Mouse (Mus musculus): ENCODE results near the gene Lbp. TPM values are rescaled to one million over a fixed set of nuclear protein-coding genes. Genes with fewer than 3 reads are reported as not detected.

The Lbp gene
- polyA plus RNA-seq, 1 experiment from 2014 or later: 2.8 TPM

DNA sequence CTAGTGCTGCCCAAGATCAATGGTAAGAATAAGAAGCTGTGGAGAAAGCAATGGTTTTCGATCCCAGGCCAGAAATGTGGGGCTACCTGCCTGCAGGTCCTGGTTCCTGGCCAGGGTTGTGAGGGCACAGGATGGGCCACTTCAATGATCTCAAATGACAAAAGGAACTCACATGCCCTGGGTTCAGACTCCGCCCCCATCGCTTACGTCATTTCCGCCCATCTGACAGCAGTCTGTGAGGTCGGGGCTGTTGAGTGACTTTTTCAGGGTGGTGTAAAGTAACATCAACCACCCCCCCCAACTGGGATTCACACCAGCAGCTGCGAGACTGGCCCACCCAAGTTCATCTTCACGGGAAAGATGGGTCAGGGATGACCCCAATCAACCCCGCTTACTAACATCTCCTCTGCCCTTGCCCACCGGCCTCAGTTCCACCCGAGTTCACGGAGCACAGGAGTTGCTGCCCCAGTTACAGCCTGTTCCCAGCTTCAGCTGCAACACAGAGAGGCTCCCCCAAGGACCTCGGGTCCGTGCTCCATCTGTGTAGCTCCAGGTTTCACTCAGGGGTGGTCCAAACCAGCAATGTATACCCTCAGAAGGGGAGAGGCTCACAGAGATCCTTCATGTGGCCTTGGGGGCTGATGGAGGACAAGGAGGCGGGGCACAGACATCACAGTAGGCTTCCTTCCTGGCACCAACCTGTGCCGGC lies 24.6 kb upstream of the Lbp start:
- 73% methylated on average over 16 of the region's 16 CpGs for WGBS

GRCm38 (mm10) chr2:158283136-158283535 lies 23.2 kb upstream of the Lbp start:
- Histone ChIP-seq H3K4me3 (no peak overlapping the region), H3K27ac (no peak overlapping the region), H3K4me2 (no peak overlapping the region), H3K36me3 (no peaks in the 10 kb centered on the region), H3K9ac (no peak overlapping the region), H3K9me3 (no peaks in the 10 kb centered on the region), H3K27me3 (peaks cover 12% of the 10 kb centered on the region; the same call in 1 of the 2 replicates), H3K4me1 (replicated peaks) (peaks cover 26% of the 10 kb centered on the region)
- WGBS: 84% methylated on average over 7 of the region's 7 CpGs
- ATAC-seq (ENCODE audit: low FRiP score): no peak

More for the DNA sequence above, 24.6 kb upstream of the Lbp start:
- Histone ChIP-seq H3K4me2 (no peak overlapping the region), H3K27me3 (peaks cover 12% of the 10 kb centered on the region; the same call in 1 of the 2 replicates), H3K9ac (no peak overlapping the region), H3K36me3 (no peaks in the 10 kb centered on the region), H3K4me3 (no peak overlapping the region), H3K4me1 (replicated peaks) (peaks cover 26% of the 10 kb centered on the region), H3K27ac (no peak overlapping the region), H3K9me3 (no peaks in the 10 kb centered on the region)
- ATAC-seq (ENCODE audit: low FRiP score): no peak

DNA sequence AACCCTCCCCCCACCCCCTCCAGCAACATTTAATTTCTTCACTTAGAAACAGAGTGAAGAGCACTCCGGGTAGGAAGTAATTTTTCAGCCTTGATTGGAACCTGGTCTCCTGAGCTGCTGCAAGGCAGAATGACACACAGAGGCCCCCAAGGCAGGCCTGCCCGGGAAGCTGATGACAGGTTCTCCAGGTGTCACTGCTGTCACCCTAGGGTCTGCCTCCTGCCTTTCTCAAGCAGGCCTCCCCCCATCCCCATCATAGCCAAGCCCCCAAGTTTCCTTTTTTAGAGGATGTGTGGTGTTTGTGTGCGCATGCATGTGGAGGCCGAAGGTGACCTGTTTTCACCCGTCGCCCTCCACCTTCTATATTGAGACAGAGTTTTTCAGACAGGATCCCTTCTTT lies 22.5 kb upstream of the Lbp start:
- peak overlapping the region; percentile 23; the same call in 1 of the 2 replicates for H3K27ac ChIP-seq
- peaks cover 12% of the 10 kb centered on the region; the same call in 1 of the 2 replicates for H3K27me3 ChIP-seq
- H3K9ac ChIP-seq: peak overlapping the region; percentile 13; the same call in 1 of the 2 replicates
- ATAC-seq (ENCODE audit: low FRiP score): no peak
- H3K4me3 ChIP-seq: no peak overlapping the region
- no peak overlapping the region for H3K4me2 ChIP-seq
- WGBS: 85% methylated on average over 6 of the region's 6 CpGs
- H3K4me1 ChIP-seq (replicated peaks): peaks cover 26% of the 10 kb centered on the region
- no peaks in the 10 kb centered on the region for H3K9me3 ChIP-seq
- no peaks in the 10 kb centered on the region for H3K36me3 ChIP-seq

DNA sequence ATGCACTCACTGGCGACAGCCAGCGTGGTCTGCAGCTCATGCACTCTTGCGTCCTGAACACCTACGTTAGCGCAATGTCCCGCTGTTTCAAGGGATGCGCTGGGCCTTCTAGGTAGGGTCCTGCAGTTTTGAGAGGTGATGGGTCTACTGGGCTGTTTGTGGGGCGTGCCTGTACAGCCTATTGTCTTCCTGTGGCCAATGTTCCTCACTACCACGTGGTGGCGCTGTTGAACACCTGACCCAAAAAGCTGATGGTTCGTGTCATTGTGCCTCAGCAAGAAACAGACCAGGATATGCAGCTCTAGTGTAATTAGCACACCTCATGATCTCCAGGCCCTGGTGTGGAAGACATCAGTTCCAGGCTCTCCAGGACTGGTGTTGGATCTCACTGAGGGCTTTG lies 21.7 kb upstream of the Lbp start:
- no peak overlapping the region for H3K4me2 ChIP-seq
- H3K27ac ChIP-seq: peak overlapping the region; percentile 8; the same call in 1 of the 2 replicates
- peaks cover 26% of the 10 kb centered on the region for H3K4me1 ChIP-seq (replicated peaks)
- peaks cover 12% of the 10 kb centered on the region; the same call in 1 of the 2 replicates for H3K27me3 ChIP-seq
- no peak overlapping the region for H3K4me3 ChIP-seq
- ATAC-seq (ENCODE audit: low FRiP score): no peak
- no peaks in the 10 kb centered on the region for H3K36me3 ChIP-seq
- no peak overlapping the region for H3K9ac ChIP-seq
- H3K9me3 ChIP-seq: no peaks in the 10 kb centered on the region
- 19% methylated on average over 11 of the region's 11 CpGs for WGBS

- Histone ChIP-seq H3K9me3 (no peaks in the 10 kb centered on the region), H3K36me3 (no peaks in the 10 kb centered on the region), H3K4me1 (replicated peaks) (peaks cover 26% of the 10 kb centered on the region), H3K9ac (no peak overlapping the region), H3K27ac (no peak overlapping the region), H3K4me2 (no peak overlapping the region), H3K27me3 (peaks cover 12% of the 10 kb centered on the region; the same call in 1 of the 2 replicates), H3K4me3 (no peak overlapping the region)
- ATAC-seq (ENCODE audit: low FRiP score): no peak
- WGBS: 54% methylated on average over 6 of the region's 6 CpGs
Measured at GRCm38 (mm10) chr2:158285655-158286054, 20.6 kb upstream of the Lbp start.

DNA sequence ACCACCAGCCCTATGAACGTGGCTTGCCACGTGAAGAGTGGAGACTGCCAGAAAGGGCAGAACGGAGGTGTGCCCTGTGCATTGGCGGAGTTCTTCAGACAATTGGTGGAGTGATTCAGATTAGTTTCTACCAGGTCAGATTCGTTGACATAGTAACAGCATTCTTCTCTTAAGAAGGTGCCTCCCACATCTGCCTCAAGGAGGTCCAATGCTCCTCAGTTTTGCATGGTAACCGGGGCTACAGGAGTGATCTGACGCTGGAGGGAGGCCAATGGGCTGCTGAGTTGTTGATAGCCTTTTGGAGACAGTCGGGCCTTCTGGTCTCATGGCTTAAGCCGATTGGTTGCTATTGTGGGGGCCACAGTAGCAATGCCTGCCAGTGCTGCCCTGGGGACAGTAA lies 10.6 kb upstream of the Lbp start:
- no peak overlapping the region for H3K27ac ChIP-seq
- H3K4me1 ChIP-seq (replicated peaks): peaks cover 13% of the 10 kb centered on the region; the same call in 1 of the 2 replicates
- H3K9me3 ChIP-seq: no peaks in the 10 kb centered on the region
- H3K27me3 ChIP-seq: no peaks in the 10 kb centered on the region
- no peak overlapping the region for H3K4me2 ChIP-seq
- H3K36me3 ChIP-seq: no peaks in the 10 kb centered on the region
- ATAC-seq (ENCODE audit: low FRiP score): no peak
- WGBS: 66% methylated on average over 9 of the region's 9 CpGs
- no peak overlapping the region for H3K4me3 ChIP-seq
- H3K9ac ChIP-seq: no peak overlapping the region

GRCm38 (mm10) chr2:158299203-158299602 lies 7.1 kb upstream of the Lbp start:
- Histone ChIP-seq H3K4me1 (replicated peaks) (peaks cover 13% of the 10 kb centered on the region; the same call in 1 of the 2 replicates), H3K27ac (no peak overlapping the region), H3K27me3 (no peaks in the 10 kb centered on the region), H3K9me3 (no peaks in the 10 kb centered on the region), H3K36me3 (no peaks in the 10 kb centered on the region), H3K4me2 (no peak overlapping the region), H3K9ac (no peak overlapping the region), H3K4me3 (no peak overlapping the region)
- 65% methylated on average over 3 of the region's 3 CpGs for whole genome bisulfite sequencing
- no peak for ATAC-seq (ENCODE audit: low FRiP score)

DNA sequence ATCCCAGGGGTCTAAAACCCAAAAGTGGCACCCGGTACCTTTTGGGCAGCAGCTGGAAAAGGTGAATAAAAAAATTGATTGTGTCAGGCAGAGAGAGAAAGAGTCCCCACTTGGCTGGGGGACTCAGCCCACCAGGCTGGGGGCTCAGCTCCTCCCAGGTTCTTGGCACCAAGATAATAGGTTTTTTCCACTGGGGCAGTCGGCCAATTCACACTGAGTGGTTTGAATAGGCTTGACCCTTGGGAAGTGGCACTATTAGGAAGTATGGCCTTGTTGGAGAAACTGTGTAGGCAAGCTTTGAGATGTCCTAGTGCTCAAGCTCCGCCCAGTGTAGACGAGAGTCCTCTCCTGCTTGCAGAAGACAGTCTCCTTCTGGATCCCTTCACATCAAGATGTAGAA lies 6.6 kb upstream of the Lbp start:
- no peak overlapping the region for H3K9ac ChIP-seq
- H3K4me2 ChIP-seq: no peak overlapping the region
- H3K4me1 ChIP-seq (replicated peaks): peaks cover 13% of the 10 kb centered on the region; the same call in 1 of the 2 replicates
- H3K27ac ChIP-seq: no peak overlapping the region
- H3K4me3 ChIP-seq: no peak overlapping the region
- no peaks in the 10 kb centered on the region for H3K36me3 ChIP-seq
- ATAC-seq (ENCODE audit: low FRiP score): no peak
- no peaks in the 10 kb centered on the region for H3K9me3 ChIP-seq
- H3K27me3 ChIP-seq: no peaks in the 10 kb centered on the region
- 65% methylated on average over 4 of the region's 4 CpGs for WGBS

GRCm38 (mm10) chr2:158302807-158303206 lies 3.5 kb upstream of the Lbp start:
- H3K27ac ChIP-seq: no peak overlapping the region
- no peak overlapping the region for H3K4me2 ChIP-seq
- no peak overlapping the region for H3K9ac ChIP-seq
- no peaks in the 10 kb centered on the region for H3K9me3 ChIP-seq
- no peaks in the 10 kb centered on the region for H3K27me3 ChIP-seq
- peaks cover 12% of the 10 kb centered on the region; the same call in 1 of the 2 replicates for H3K4me1 ChIP-seq (replicated peaks)
- no peak overlapping the region for H3K4me3 ChIP-seq
- no peaks in the 10 kb centered on the region for H3K36me3 ChIP-seq
- no peak for ATAC-seq (ENCODE audit: low FRiP score)
- 84% methylated on average over 3 of the region's 3 CpGs for WGBS

DNA sequence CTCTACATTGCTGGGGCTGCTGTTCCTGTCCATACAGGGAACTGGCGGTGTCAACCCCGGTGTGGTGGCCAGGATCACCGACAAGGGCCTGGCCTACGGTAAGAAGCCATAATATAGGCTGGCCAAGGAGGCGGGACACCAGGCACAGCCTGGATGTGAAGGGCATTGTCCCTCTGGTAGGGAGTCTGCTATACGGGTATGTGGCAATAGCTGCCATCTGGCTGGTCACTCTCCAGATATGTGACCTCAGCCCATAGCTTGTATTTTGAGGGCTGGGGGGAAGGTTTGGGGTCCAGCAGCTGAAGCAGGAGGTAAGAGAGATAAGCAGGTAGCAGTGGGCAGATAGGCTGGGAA lies 380 bp downstream of the Lbp start:
- Histone ChIP-seq H3K4me3 (no peak overlapping the region), H3K4me1 (replicated peaks) (0 out of 2 replicates have a peak, but pooled peaks cover 3% of the 10 kb centered on the region), H3K36me3 (no peaks in the 10 kb centered on the region), H3K4me2 (no peak overlapping the region), H3K27me3 (no peaks in the 10 kb centered on the region), H3K27ac (peak overlapping the region; percentile 32; the same call in 1 of the 2 replicates), H3K9ac (no peak overlapping the region), H3K9me3 (no peaks in the 10 kb centered on the region)
- 35% methylated on average over 6 of the region's 6 CpGs for WGBS
- no peak for ATAC-seq (ENCODE audit: low FRiP score)

DNA sequence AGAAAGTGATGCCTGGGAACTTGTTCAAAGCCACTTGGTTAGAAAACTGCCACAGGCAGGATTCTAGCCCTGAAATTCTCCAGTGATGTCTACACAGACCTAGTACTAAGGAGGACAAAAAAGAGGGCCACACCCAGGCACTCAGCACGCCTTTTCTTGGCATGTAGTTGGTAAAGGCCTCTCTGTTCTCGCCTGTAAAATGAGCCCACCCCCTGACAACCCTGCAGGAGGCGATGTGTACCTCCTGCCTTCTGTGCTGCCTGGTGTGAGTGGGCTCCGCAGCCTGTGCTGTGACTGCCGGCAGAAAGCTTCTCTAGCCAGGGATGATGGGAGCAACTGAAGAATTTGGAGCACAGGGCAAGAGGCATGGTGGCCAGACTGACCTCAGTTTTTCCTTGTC lies 2.0 kb downstream of the Lbp start:
- Histone ChIP-seq H3K9me3 (no peaks in the 10 kb centered on the region), H3K27ac (no peak overlapping the region), H3K4me3 (no peak overlapping the region), H3K9ac (no peak overlapping the region), H3K4me1 (replicated peaks) (0 out of 2 replicates have a peak, but pooled peaks cover 3% of the 10 kb centered on the region), H3K27me3 (no peaks in the 10 kb centered on the region), H3K4me2 (no peak overlapping the region), H3K36me3 (no peaks in the 10 kb centered on the region)
- WGBS: 54% methylated on average over 5 of the region's 5 CpGs
- ATAC-seq (ENCODE audit: low FRiP score): no peak

DNA sequence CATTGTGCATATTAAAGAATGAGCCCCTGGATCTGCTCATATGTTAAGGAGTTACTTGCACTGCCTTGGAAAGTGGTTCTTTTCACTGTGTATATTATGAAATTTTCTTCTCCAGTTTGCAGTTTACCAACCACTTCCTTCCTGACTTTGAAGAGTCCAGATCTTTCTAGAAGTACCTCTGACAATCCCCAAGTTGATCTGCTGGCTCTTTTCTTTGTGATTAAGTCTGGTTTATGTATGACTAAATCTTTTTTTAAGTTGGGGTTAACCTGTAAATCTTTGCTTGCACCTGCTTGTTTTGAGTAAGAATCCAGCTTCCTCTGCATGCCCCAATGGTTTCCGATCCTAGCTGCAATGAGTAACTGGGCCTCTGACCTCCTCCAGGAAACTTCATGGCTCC lies 6.8 kb downstream of the Lbp start:
- no peaks in the 10 kb centered on the region for H3K9me3 ChIP-seq
- WGBS: 87% methylated on average over 1 of the region's 1 CpGs

GRCm38 (mm10) chr2:158316371-158316770 lies 10.1 kb downstream of the Lbp start:
- peaks cover 8% of the 10 kb centered on the region for H3K4me1 ChIP-seq (replicated peaks)
- no peak overlapping the region for H3K9ac ChIP-seq
- H3K27me3 ChIP-seq: no peaks in the 10 kb centered on the region
- WGBS: 70% methylated on average over 8 of the region's 8 CpGs
- H3K4me3 ChIP-seq: no peak overlapping the region
- ATAC-seq (ENCODE audit: low FRiP score): no peak
- H3K27ac ChIP-seq: no peak overlapping the region
- H3K36me3 ChIP-seq: no peaks in the 10 kb centered on the region
- no peak overlapping the region for H3K4me2 ChIP-seq
- no peaks in the 10 kb centered on the region for H3K9me3 ChIP-seq

More for the DNA sequence above, 6.8 kb downstream of the Lbp start:
- no peak overlapping the region for H3K27ac ChIP-seq
- no peak overlapping the region for H3K9ac ChIP-seq
- H3K4me2 ChIP-seq: no peak overlapping the region
- H3K27me3 ChIP-seq: no peaks in the 10 kb centered on the region
- no peak overlapping the region for H3K4me3 ChIP-seq
- no peaks in the 10 kb centered on the region for H3K36me3 ChIP-seq
- H3K4me1 ChIP-seq (replicated peaks): peaks cover 8% of the 10 kb centered on the region
- no peak for ATAC-seq (ENCODE audit: low FRiP score)
